Mouse (Mus musculus): ENCODE results near the gene Best2.

The Best2 gene

GRCm38 (mm10) chr8:85021514-85022055 lies 7.3 kb upstream of the Best2 start:
- no peak for DNase-seq (ENCODE audit: low spot score)

GRCm38 (mm10) chr8:85017209-85017608 lies 2.9 kb upstream of the Best2 start:
- no peak for DNase-seq (ENCODE audit: low spot score)

- no peak for DNase-seq (ENCODE audit: low spot score)
These were observed 2.4 kb upstream of the Best2 start for GRCm38 (mm10) chr8:85016724-85017123.

GRCm38 (mm10) chr8:85013230-85013840 lies 996 bp downstream of the Best2 start:
- DNase-seq (ENCODE audit: low spot score): no peak

- no peak for DNase-seq (ENCODE audit: low spot score)
These were observed 3.1 kb downstream of the Best2 start for GRCm38 (mm10) chr8:85011242-85011641.

- no peak for DNase-seq (ENCODE audit: low spot score)
These were observed 6.6 kb downstream of the Best2 start for GRCm38 (mm10) chr8:85007686-85008085.

GRCm38 (mm10) chr8:84997649-84998295 lies 16.6 kb downstream of the Best2 start:
- peak; percentile 69 for DNase-seq (ENCODE audit: low spot score)

- DNase-seq (ENCODE audit: low spot score): no peak
These were observed 17.4 kb downstream of the Best2 start for GRCm38 (mm10) chr8:84996978-84997377.

GRCm38 (mm10) chr8:84995680-84996079 lies 18.7 kb downstream of the Best2 start:
- no peak for DNase-seq (ENCODE audit: low spot score)

GRCm38 (mm10) chr8:84994375-84994774 lies 20.0 kb downstream of the Best2 start:
- DNase-seq (ENCODE audit: low spot score): no peak

- DNase-seq (ENCODE audit: low spot score): no peak
These were observed 23.5 kb downstream of the Best2 start for GRCm38 (mm10) chr8:84990836-84991235.

- peak; percentile 93 for DNase-seq (ENCODE audit: low spot score)
These were observed 24.0 kb downstream of the Best2 start, which contains the start of gene Hook2 for GRCm38 (mm10) chr8:84990349-84990748. Gene Hook2 (plus strand): TSS chr8:84990603.

- peak; percentile 80 for DNase-seq (ENCODE audit: low spot score)
These were observed 24.5 kb downstream of the Best2 start for GRCm38 (mm10) chr8:84989810-84990209.

GRCm38 (mm10) chr8:84989311-84989731 lies 25.0 kb downstream of the Best2 start:
- no peak for DNase-seq (ENCODE audit: low spot score)

GRCm38 (mm10) chr8:84987903-84988302 lies 26.4 kb downstream of the Best2 start:
- no peak for DNase-seq (ENCODE audit: low spot score)

GRCm38 (mm10) chr8:84987388-84987787 lies 26.9 kb downstream of the Best2 start:
- DNase-seq (ENCODE audit: low spot score): no peak

GRCm38 (mm10) chr8:84986379-84986945 lies 27.9 kb downstream of the Best2 start:
- DNase-seq (ENCODE audit: low spot score): no peak

GRCm38 (mm10) chr8:84985684-84986378 lies 28.5 kb downstream of the Best2 start:
- peak; percentile 82 for DNase-seq (ENCODE audit: low spot score)

GRCm38 (mm10) chr8:84985049-84985683 lies 29.2 kb downstream of the Best2 start:
- no peak for DNase-seq (ENCODE audit: low spot score)

GRCm38 (mm10) chr8:84984294-84985048 lies 29.9 kb downstream of the Best2 start:
- no peak for DNase-seq (ENCODE audit: low spot score)

- no peak for DNase-seq (ENCODE audit: low spot score)
These were observed 31.8 kb downstream of the Best2 start for GRCm38 (mm10) chr8:84982499-84983011.

Data from ovary, adult 18-20 months (tissue).